Mouse (Mus musculus) embryonic fibroblast, embryonic 13.5 days (primary cell): ENCODE measurements around the gene Xirp1.

Experiments used
- CTCF ChIP-seq: IDR thresholded peaks from 2 replicates; pipeline ENCODE4 v1.5.1; 2011; ENCODE audit warnings: mild to moderate bottlenecking, control low read depth, low read length, moderate library complexity, borderline replicate concordance; ENCODE audit not compliant: insufficient read depth
- POLR2A ChIP-seq: IDR thresholded peaks from 2 replicates; pipeline ENCODE4 v1.6.1; 2011; ENCODE audit warnings: low read depth, mild to moderate bottlenecking, control low read depth, low read length, moderate library complexity

DNA sequence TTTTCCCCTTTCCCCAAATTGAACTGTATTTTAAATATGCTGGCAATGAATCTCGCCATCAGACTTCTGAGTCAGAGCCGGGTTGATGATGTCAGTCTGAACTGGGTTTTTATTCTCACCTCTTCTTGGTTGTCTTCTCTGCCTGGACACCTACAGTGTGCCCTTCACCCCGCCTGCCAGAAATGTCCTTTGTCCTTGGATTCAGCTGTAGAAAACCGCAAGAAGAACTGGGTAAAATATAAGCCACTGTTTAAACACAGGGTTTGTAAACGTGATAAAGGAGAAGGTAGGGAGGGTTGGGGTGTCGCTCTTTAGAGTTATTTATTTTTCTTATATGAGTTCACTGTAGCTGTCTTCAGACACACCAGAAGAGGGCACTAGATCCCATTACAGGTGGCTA, 9.3 kb upstream of the Xirp1 start:
- TF ChIP-seq CTCF = no peak
- no peak for TF ChIP-seq POLR2A
